Mouse (Mus musculus): Measurements from ENCODE around the gene Pck1.
A peak's percentile ranks its signal among the peaks of the same experiment; 100 is the strongest.

Gene Pck1

GRCm38 (mm10) chr2:173173521-173174511 is 21.0 kb downstream of the Pck1 start:
- DNase-seq (ENCODE audit: low spot score in 2 of 2) = peak; percentile 87 to 94

DNA sequence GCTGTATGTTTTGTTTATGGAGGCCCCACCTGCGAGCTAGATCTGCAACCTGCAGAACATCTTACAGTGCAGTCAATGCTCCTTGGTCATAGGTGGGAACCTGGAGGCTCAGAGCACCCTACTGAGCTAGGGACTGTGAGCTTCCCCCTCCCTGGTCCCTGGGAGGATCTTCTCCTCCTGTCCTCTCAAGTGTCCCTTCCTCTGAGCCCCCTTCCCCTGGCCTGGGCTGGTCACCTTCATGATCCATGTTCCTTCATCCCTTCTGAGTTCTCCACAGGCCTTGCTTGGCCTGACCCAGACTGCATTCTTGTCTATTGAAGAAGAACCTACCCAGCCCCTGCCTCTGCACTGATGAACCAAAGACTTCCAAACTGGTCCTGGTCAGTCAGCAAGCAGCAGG is 21.7 kb downstream of the Pck1 start:
- peak in 1 of 2 experiments; percentile 18 for DNase-seq (ENCODE audit: low spot score in 2 of 2)

GRCm38 (mm10) chr2:173175703-173176102 is 22.9 kb downstream of the Pck1 start:
- peak; percentile 18 to 22 for DNase-seq (ENCODE audit: low spot score in 2 of 2)

DNA sequence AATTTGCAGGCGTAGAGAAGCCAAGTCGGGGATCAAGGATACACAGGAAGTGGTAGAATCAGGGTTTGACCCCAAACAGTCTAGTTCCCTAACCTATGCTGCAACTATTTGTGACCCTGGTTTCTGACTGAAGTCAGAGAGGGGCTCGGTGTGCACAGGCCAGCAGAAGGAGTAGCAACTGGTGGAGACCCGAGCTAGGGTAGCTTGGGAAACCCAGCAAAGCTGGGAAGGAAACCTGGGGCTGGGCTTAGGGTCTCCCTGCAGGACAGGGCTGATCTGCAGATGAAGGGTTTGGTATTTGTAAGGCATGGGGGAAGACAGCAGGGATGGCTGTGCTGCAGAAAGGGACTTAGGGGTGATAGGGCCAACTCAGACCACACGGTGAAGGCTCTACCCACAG is 24.6 kb downstream of the Pck1 start:
- DNase-seq (ENCODE audit: low spot score in 2 of 2) = no peak

GRCm38 (mm10) chr2:173177951-173178350 is 25.1 kb downstream of the Pck1 start:
- peak; percentile 18 to 24 for DNase-seq (ENCODE audit: low spot score in 2 of 2)

GRCm38 (mm10) chr2:173179046-173179445 is 26.2 kb downstream of the Pck1 start:
- DNase-seq (ENCODE audit: low spot score in 2 of 2) = peak; percentile 19 to 21

DNA sequence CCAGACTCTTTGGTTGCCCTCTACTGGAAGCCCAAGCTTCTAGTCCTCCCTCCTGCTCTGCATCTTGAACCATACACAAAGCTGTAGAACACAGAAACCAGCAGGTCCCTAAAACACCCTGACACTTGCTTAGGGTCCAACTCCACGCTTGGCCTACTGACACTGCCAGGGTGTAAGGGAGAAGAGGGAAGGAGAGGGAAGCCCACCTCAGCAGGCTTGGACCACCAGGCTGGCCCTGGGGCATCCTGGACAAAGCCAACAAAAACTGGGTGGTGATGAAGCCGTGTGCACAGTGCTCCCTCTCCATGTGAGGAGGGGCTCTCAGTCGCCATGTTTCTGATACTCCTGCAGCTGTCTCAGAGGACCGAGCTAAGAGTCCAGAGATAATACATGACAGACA is 27.2 kb downstream of the Pck1 start:
- DNase-seq (ENCODE audit: low spot score in 2 of 2) = no peak

DNA sequence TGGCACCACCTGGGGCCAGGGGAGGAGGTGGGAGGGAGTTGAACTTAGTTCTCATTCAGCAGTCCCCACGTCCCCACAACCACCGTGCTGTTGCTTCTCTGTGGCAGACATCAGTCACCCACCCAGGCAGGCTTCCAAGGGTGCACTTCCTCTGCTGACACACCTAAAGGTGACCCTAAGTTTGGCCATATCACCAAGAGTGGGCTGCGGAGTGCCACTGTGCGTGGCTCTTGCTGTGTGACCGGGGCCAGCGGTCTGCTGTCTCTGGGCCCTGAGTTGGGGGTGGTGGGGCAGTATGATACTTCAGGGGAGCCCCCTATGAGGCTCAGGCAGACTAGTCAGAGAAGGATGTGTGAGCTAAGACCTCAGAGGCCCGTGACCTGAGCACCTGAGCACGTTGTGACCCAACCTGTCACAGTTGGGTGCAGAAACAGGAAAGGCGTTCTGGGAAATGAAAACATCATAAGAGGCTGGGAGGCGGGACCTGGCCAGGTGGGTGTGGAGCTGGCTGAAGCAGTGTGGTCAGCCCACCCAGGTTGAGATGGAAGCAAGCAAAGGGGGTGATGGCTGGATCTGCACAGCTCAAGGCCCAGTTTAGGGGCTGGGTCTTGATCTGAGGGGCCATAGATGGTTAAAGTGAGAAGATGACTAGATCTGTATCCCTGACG is 28.0 kb downstream of the Pck1 start:
- peak in 1 of 2 experiments; percentile 16 for DNase-seq (ENCODE audit: low spot score in 2 of 2)

DNA sequence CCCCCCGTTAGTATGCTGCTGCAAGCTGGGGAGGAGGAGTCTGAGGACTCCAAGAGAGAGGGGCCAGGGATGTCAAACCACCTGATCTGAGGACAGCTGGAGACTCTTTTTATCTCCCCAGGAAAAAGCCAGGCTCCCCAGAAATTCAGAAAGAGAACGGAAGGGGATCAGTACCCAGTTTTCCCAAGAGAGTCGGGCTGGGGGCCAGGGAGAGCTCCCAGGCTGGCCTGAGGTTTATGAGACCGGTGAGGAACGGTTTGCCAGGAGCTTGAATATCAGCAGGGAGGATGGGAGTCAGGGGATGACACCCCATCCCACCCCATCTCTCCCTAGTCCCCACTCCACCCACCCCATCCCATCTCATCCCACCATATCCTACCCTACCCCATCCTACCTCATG is 28.6 kb downstream of the Pck1 start:
- DNase-seq (ENCODE audit: low spot score in 2 of 2) = no peak

- DNase-seq (ENCODE audit: low spot score in 2 of 2) = no peak
These were observed 29.1 kb downstream of the Pck1 start for GRCm38 (mm10) chr2:173181901-173182300.

GRCm38 (mm10) chr2:173182796-173183195 is 29.9 kb downstream of the Pck1 start:
- peak in 1 of 2 experiments; percentile 21 for DNase-seq (ENCODE audit: low spot score in 2 of 2)

DNA sequence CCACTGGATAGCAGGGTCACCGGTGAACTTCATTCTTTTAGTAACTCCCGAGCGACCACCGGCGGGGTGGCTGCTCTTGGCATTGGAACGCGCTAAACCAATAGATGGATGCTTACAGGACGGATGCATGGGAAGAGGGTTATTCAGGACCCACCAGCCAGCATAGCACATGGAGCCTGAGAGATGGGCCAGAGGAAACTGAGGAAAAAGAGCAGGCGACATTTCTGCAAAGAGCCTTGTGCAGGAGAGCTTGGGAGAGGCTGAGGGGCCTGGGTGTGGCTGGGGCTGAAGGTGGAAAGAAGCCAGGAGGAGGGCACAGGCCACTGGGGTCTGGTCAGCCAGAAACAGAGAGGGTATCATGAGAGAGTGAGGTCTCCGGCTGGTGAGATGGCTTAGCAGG is 30.5 kb downstream of the Pck1 start:
- peak in 1 of 2 experiments; percentile 22 for DNase-seq (ENCODE audit: low spot score in 2 of 2)

DNA sequence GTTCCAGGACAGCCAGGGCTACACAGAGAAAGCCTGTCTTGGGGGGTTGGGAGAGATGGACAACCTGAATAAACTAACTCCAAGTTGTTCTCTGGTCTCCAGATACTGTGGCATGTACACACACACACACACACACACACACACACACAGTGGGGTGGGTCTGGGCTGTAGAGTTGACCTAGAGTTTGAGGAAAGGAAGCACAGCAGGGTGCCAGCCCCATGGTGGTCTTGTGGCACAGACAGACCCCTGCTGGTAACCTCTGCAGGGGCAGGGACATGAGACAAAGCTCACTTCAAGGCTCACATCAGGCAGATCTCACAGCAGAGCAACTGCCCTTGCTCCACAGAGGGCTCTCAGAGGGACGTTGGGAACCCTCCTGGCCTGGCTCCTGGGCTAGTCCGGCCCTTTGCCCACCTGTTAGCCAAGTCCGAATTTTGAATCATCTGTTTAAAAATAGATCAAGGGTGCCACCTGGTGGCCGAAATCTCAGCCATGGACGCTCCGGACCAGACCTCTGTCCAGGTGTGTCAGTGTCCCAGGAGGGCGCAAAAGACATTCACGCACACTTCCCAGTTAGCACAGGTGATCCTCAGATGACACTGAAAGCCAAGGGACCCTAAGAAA is 31.1 kb downstream of the Pck1 start:
- peak; percentile 50 to 72 for DNase-seq (ENCODE audit: low spot score in 2 of 2)

GRCm38 (mm10) chr2:173184475-173185080 is 31.7 kb downstream of the Pck1 start:
- peak; percentile 30 to 37 for DNase-seq (ENCODE audit: low spot score in 2 of 2)

- peak in 1 of 2 experiments; percentile 21 for DNase-seq (ENCODE audit: low spot score in 2 of 2)
These were observed 32.4 kb downstream of the Pck1 start for GRCm38 (mm10) chr2:173185282-173185681.

DNA sequence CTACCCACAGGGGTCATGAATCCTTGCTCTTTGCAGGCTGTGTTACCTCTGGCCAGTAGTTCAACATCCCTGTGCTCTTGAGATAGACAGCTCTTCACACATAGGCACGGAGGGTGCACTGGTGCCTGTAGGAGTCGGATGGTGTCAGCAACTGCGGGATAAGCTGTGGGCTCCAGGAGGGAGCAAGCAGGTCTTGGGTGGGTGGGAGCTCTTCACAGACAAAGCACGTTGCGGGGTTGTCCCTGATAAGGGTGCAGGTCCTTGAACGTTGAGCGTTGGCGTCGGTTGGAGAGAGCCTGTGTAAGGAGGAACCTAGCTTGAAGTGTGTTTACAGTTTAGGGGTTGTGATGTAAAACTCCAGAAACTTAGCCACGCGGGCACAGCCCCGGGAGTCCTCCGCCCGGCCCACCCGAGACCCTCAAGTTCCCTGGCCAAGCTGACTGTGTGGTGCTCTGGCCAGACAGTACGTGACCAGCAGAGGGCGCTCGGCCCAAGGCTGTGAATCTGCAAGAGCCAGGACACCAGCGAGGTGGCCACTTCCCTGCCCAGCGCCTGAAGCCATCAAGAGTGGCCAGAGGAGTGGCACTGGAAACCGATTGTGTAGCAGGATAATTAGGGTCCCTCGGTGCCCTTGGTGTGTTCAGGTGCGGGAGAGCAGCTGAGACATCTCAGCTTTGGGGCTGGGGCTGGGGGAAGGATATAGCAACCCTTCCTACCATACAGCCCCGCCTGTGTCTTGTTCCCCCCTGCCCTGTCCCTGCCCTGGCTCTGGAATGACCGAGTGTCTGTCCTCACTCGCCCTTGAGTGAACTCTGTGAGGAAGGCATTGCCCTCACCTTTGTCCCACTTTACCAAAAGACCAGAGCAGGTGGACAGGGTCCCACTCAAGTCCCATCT is 33.4 kb downstream of the Pck1 start:
- DNase-seq (ENCODE audit: low spot score in 2 of 2) = peak; percentile 85 to 90

- peak in 1 of 2 experiments; percentile 20 for DNase-seq (ENCODE audit: low spot score in 2 of 2)
These were observed 34.5 kb downstream of the Pck1 start for GRCm38 (mm10) chr2:173187182-173187855.

DNA sequence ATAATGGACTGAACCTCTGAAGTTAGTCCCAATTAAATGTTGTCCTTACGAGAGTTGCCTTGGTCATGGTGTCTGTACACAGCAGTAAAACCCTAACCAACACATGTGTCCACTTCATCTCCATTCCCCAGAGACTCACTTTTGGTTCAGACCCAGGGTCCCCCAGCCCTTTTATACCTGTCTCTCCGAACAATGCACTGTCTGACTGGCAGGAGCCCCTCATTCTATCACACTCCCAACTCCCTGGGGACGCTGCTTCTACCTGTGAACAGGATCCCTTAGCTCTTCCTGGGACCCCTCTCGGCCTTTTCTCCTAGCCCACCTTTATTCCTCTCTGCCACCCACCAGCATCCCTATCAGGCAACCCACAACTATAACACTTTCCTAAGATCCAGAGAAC is 41.9 kb downstream of the Pck1 start:
- DNase-seq (ENCODE audit: low spot score in 2 of 2) = no peak

DNA sequence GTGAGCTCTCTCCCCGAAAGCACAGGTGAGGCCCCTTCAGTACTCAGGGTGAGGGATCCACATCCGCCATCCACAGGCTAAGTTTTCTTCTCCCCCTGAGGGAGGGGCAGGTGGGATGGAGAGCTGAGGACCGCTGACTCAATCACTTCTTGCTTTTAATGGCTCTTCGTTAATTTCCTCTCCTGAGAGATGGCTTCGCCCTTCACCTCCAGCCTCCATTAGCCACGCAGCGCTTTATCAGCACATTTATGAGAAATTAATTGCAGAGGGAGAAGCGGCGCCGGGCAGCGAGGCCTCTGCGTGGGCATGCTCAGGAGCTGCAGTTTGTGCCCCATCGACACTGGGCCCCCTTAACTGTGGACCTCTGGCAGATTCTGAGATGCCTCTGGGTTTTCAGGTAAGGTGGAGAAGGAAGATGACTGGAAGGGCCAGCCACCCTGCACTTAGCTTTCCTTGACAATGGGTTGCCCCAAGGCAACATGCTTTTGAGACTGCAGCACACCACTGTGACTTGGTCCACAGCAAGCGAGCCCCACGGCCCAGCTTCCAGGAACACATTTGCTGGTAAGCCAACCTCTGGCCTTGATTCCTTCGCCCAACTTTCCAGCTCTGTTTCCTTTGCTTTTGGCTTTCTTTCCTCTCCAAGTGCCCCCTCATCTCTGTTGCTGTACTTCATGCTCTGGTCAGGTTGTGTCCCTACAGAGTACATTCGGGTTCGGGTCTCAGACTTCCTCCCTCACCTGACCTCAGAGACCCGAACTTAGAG is 50.3 kb downstream of the Pck1 start:
- peak in 1 of 2 experiments; percentile 9 for DNase-seq (ENCODE audit: low spot score in 2 of 2)
